Mouse (Mus musculus) limb, embryonic 14.5 days (tissue): Measurements from ENCODE around the gene Fam208b. TPM values are rescaled to one million over a fixed set of nuclear protein-coding genes. Genes with fewer than 3 reads are reported as not detected.
A peak's percentile ranks its signal among the peaks of the same experiment; 100 is the strongest.

ENCODE experiments used
- ATAC-seq: fragments of 200-750 bp; cut with Nextera tagmentation; 2 replicates; pipeline ENCODE4 v1.8.0; 2017; ENCODE audit warnings: low read depth, moderate number of reproducible peaks, moderate TSS enrichment; ENCODE audit not compliant: low FRiP score
- DNase-seq: peaks from one replicate; pipeline ENCODE4 v3.0.0-alpha.2; 2015; ENCODE audit warnings: low spot score
- H3K27ac ChIP-seq: fragments of 300-500 bp; sonication (generic); replicated peaks from 2 replicates; pipeline ENCODE4 v1.5.1; 2014; ENCODE audit warnings: low read depth, mild to moderate bottlenecking, low read length, moderate library complexity, mixed read lengths
- H3K27me3 ChIP-seq: fragments of 300-500 bp; sonication (generic); 2 replicates; pipeline ENCODE4 v1.6.1; 2014; ENCODE audit warnings: low read length, mixed read lengths; ENCODE audit not compliant: control insufficient read depth, insufficient read depth
- H3K36me3 ChIP-seq: fragments of 300-500 bp; sonication (generic); 2 replicates; pipeline ENCODE4 v1.6.1; 2014; ENCODE audit warnings: mild to moderate bottlenecking, low read length, moderate library complexity, mixed read lengths; ENCODE audit not compliant: control insufficient read depth, insufficient read depth
- H3K4me1 ChIP-seq: fragments of 300-500 bp; sonication (generic); 2 replicates; pipeline ENCODE4 v1.6.1; 2014; ENCODE audit warnings: antibody characterized with exemption, low read length, mixed read lengths; ENCODE audit not compliant: control insufficient read depth, insufficient read depth
- H3K4me2 ChIP-seq: fragments of 300-500 bp; sonication (generic); replicated peaks from 2 replicates; pipeline ENCODE4 v1.6.1; 2014; ENCODE audit warnings: low read depth, mild to moderate bottlenecking, low read length, moderate library complexity; ENCODE audit not compliant: severe bottlenecking
- H3K4me3 ChIP-seq: fragments of 300-500 bp; sonication (generic); replicated peaks from 2 replicates; pipeline ENCODE4 v1.5.1; 2014; ENCODE audit warnings: low read length
- H3K9ac ChIP-seq: fragments of 300-500 bp; sonication (generic); 2 replicates; pipeline ENCODE4 v1.6.1; 2014; ENCODE audit warnings: mild to moderate bottlenecking, low read depth, low read length, moderate library complexity; ENCODE audit not compliant: severe bottlenecking
- H3K9me3 ChIP-seq: fragments of 300-500 bp; sonication (generic); 2 replicates; pipeline ENCODE4 v1.6.1; 2016; ENCODE audit warnings: low read length; ENCODE audit not compliant: control insufficient read depth
- POLR2A ChIP-seq: fragments of 200-500 bp; IDR thresholded peaks from 2 replicates; pipeline ENCODE4 v1.8.0; 2012; ENCODE audit warnings: inconsistent platforms, mild to moderate bottlenecking, moderate library complexity, borderline replicate concordance; ENCODE audit not compliant: insufficient read depth, insufficient read length; ENCODE audit errors: extremely low read depth
- WGBS: fragments of 180-500 bp; shearing (Covaris S2); extraction: QIAGEN DNeasy Blood & Tissue Kit; methylation state at CpG from one replicate; pipeline ENCODE4 v1.1.7; 2014; 5-methylcytosine and 5-hydroxymethylcytosine counted together
- polyA plus RNA-seq, 2 experiments: library from polyadenylated mRNA; depleted of rRNA in 1 of 2; stranded (reverse) in 1 of 2; unstranded in 1 of 2; fragments of >200 nt; fragmentation: Nextera tagmentation in 1 of 2; extraction: Ambion mirVana in 1 of 2; gene quantifications; 2 replicates each; pipeline versions ENCODE4 v1.2.1 to v1.2.3; 2012 to 2014

The Fam208b gene
- polyA plus RNA-seq (2012; rRNA removed), result 24.6 and 29.9 TPM in 2 replicates
- 19.6 and 19.7 TPM in 2 replicates for polyA plus RNA-seq (2014; fragmentation: Nextera tagmentation; extraction: Ambion mirVana)

GRCm38 (mm10) chr13:3610795-3611438 is at the start of gene Fam208b:
TSS of gene Fam208b (minus strand) at chr13:3611108.
- Histone ChIP-seq H3K4me2 (peak within 1 kb of the TSS; percentile 52), H3K4me1 (no peaks in the 10 kb centered on the region), H3K9ac (peak within 1 kb of the TSS; percentile 88), H3K27ac (peak within 1 kb of the TSS; percentile 96), H3K9me3 (no peaks in the 10 kb centered on the region), H3K27me3 (no peaks in the 10 kb centered on the region), H3K36me3 (no peaks in the 10 kb centered on the region), H3K4me3 (peak within 1 kb of the TSS; percentile 94)
- ATAC-seq, result peak; percentile 98
- DNase-seq, result peak; percentile 99
- under 1% methylated on average over 58 of the region's 58 CpGs for WGBS
- 0 out of 2 replicates have a peak, but pooled peaks have one; percentile 56 for TF ChIP-seq POLR2A

DNA sequence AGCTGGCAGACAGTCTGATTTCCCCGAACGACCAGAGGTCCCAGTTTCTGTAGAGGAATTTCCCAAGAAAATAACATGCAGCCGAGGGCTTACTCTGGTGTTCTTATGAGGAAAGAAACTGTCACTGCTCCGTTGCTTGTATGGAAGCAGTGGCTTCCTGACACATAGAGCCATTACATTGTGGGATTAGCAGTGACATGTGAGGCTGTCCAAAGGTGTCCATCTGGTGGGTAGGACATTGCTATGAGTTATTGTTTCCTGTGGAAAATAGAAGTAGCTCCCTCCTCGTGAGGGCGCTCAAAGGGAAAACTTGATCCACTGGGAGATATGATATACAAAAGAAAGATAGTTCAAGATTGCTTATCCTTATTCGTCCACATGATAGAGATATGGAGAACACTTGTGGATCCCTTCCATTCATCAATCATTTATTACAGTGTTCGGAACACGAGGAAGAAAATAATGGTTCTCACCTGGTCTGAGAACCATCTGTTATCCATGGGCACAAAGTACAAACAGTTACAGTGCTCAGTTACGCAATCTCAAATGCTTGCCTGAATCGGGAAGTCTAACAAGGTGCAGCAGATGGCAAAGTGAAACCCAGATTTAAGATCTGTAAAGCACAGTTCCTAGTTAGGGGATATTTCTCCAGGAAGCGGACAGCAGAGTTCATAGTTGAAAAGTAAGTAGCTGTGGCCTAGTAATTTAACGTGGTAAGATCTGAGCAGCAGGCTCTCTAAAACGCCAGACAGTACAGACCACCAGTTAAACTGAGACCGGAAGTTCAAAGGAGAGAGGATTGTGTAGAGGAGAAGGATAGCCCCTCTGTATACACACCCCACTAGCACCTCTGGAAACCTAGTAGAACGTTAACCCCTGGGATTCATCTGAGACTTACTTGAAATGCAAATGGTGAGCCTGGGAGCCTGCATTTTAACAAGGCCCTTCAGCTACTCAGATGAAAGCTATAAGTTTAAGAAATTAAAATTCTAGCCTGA is 48.6 kb upstream of the Fam208b start:
- Histone ChIP-seq H3K36me3 (no peaks in the 10 kb centered on the region), H3K27ac (no peak overlapping the region), H3K9me3 (no peaks in the 10 kb centered on the region), H3K27me3 (no peaks in the 10 kb centered on the region), H3K4me1 (no peaks in the 10 kb centered on the region), H3K4me3 (no peak overlapping the region), H3K4me2 (no peak overlapping the region), H3K9ac (no peak overlapping the region)
- ATAC-seq (no peak), DNase-seq (no peak)
- 48% methylated on average over 16 of the region's 16 CpGs for WGBS
- no peak for TF ChIP-seq POLR2A

- Histone ChIP-seq H3K4me2 (no peak overlapping the region), H3K9me3 (no peaks in the 10 kb centered on the region), H3K9ac (no peak overlapping the region), H3K4me3 (no peak overlapping the region), H3K27me3 (no peaks in the 10 kb centered on the region), H3K27ac (no peak overlapping the region), H3K4me1 (no peaks in the 10 kb centered on the region), H3K36me3 (peaks cover 10% of the 10 kb centered on the region)
- no peak for TF ChIP-seq POLR2A
- WGBS, result 85% methylated on average over 2 of the region's 2 CpGs
- ATAC-seq, result no peak
- no peak for DNase-seq
These were observed 43.5 kb upstream of the Fam208b start for GRCm38 (mm10) chr13:3654432-3654831.

GRCm38 (mm10) chr13:3650569-3650968 is 39.7 kb upstream of the Fam208b start:
- Histone ChIP-seq H3K9me3 (no peaks in the 10 kb centered on the region), H3K27ac (no peak overlapping the region), H3K4me3 (no peak overlapping the region), H3K27me3 (no peaks in the 10 kb centered on the region), H3K4me2 (no peak overlapping the region), H3K36me3 (peaks cover 15% of the 10 kb centered on the region), H3K9ac (no peak overlapping the region), H3K4me1 (no peaks in the 10 kb centered on the region)
- 91% methylated on average over 4 of the region's 4 CpGs for WGBS
- TF ChIP-seq POLR2A, result no peak
- DNase-seq (no peak), ATAC-seq (no peak)

- no peak overlapping the region for H3K27ac ChIP-seq
- H3K9me3 ChIP-seq, result no peaks in the 10 kb centered on the region
- no peak overlapping the region for H3K4me3 ChIP-seq
- no peaks in the 10 kb centered on the region for H3K4me1 ChIP-seq
- no peak overlapping the region for H3K4me2 ChIP-seq
- H3K9ac ChIP-seq, result no peak overlapping the region
- H3K27me3 ChIP-seq, result no peaks in the 10 kb centered on the region
- TF ChIP-seq POLR2A, result no peak
- H3K36me3 ChIP-seq, result peaks cover 12% of the 10 kb centered on the region
- ATAC-seq, result no peak
- no peak for DNase-seq
- WGBS, result 94% methylated on average over 7 of the region's 7 CpGs
These were observed 35.7 kb upstream of the Fam208b start for GRCm38 (mm10) chr13:3646566-3646965.
